Mouse (Mus musculus) embryonic facial prominence, embryonic 13.5 days (tissue): Measurements from ENCODE around the gene Cdc6. TPM values are rescaled to one million over a fixed set of nuclear protein-coding genes. Genes with fewer than 3 reads are reported as not detected.
A peak's percentile ranks its signal among the peaks of the same experiment; 100 is the strongest.
"Not testable (repeated sequence)": the region's sequence is repeated elsewhere in the genome, so short reads cannot be mapped to it uniquely, and the experiment has no call there.

Experiments used
- ATAC-seq: fragments of 200-750 bp; cut with Nextera tagmentation; 2 replicates; pipeline ENCODE4 v1.8.0; 2017; ENCODE audit warnings: low read depth; ENCODE audit not compliant: insufficient number of reproducible peaks, insufficient read depth, low FRiP score, low TSS enrichment
- H3K27ac ChIP-seq: fragments of 300-500 bp; sonication (generic); 2 replicates; pipeline ENCODE4 v1.5.1; 2015; ENCODE audit warnings: moderate library complexity, mild to moderate bottlenecking, inconsistent platforms
- H3K27me3 ChIP-seq: fragments of 300-500 bp; sonication (generic); 2 replicates; pipeline ENCODE4 v1.6.1; 2015; ENCODE audit warnings: mild to moderate bottlenecking, inconsistent platforms
- H3K36me3 ChIP-seq: fragments of 300-500 bp; sonication (generic); 2 replicates; pipeline ENCODE4 v1.6.1; 2015; ENCODE audit warnings: mild to moderate bottlenecking, inconsistent platforms
- H3K4me1 ChIP-seq: fragments of 300-500 bp; sonication (generic); 2 replicates; pipeline ENCODE4 v1.6.1; 2015; ENCODE audit warnings: inconsistent platforms
- H3K4me2 ChIP-seq: fragments of 300-500 bp; sonication (generic); 2 replicates; pipeline ENCODE4 v1.6.1; 2015; ENCODE audit warnings: moderate library complexity, mild to moderate bottlenecking, inconsistent platforms
- H3K4me3 ChIP-seq: fragments of 300-500 bp; sonication (generic); 2 replicates; pipeline ENCODE4 v1.5.1; 2015; ENCODE audit warnings: mild to moderate bottlenecking, inconsistent platforms
- H3K9ac ChIP-seq: fragments of 300-500 bp; sonication (generic); 2 replicates; pipeline ENCODE4 v1.6.1; 2015; ENCODE audit warnings: mild to moderate bottlenecking, inconsistent platforms
- H3K9me3 ChIP-seq: fragments of 300-500 bp; sonication (generic); 2 replicates; pipeline ENCODE4 v1.6.1; 2016; ENCODE audit warnings: inconsistent platforms
- WGBS: fragments of 180-500 bp; shearing (Covaris S2); methylation state at CpG from one replicate; pipeline ENCODE4 v1.1.7; 2015; ENCODE audit warnings: mixed read lengths; 5-methylcytosine and 5-hydroxymethylcytosine counted together
- polyA plus RNA-seq: library from polyadenylated mRNA; unstranded; fragments of >200 nt; fragmentation: Nextera tagmentation; extraction: Ambion mirVana; gene quantifications from 2 replicates; pipeline ENCODE4 v1.2.1, GENCODE M21; 2015

Cdc6 gene
- polyA plus RNA-seq, 1 experiment from 2014 or later, result 31.5 TPM

DNA sequence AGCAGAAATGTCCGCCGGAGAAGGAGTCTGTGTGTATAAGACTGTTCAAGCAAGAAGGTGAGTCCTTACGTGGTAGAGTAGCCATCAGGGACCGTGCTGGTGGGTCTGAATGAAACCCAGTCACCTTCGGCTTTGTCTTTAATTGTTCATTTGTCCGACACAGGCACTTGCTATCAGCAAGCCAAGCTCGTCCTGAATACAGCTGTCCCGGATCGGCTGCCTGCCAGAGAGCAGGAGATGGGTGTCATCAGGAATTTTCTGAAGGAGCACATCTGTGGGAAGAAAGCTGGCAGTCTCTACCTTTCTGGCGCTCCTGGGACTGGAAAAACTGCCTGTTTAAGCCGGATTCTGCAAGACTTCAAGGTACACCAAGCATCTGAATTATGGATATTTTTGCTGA is 2.8 kb downstream of the Cdc6 start:
- H3K36me3 ChIP-seq, result peaks cover 52% of the 10 kb centered on the region
- no peak for ATAC-seq
- 94% methylated on average over 11 of the region's 11 CpGs for WGBS

GRCm38 (mm10) chr11:98911498-98911897 is 3.9 kb downstream of the Cdc6 start:
- H3K36me3 ChIP-seq, result peaks cover 59% of the 10 kb centered on the region
- ATAC-seq, result no peak

More for the DNA sequence above, 2.8 kb downstream of the Cdc6 start:
- Histone ChIP-seq H3K27ac (no peak overlapping the region), H3K9ac (no peak overlapping the region), H3K9me3 (no peaks in the 10 kb centered on the region), H3K4me1 (peaks cover 22% of the 10 kb centered on the region), H3K27me3 (no peaks in the 10 kb centered on the region), H3K4me3 (no peak overlapping the region), H3K4me2 (no peak overlapping the region)

DNA sequence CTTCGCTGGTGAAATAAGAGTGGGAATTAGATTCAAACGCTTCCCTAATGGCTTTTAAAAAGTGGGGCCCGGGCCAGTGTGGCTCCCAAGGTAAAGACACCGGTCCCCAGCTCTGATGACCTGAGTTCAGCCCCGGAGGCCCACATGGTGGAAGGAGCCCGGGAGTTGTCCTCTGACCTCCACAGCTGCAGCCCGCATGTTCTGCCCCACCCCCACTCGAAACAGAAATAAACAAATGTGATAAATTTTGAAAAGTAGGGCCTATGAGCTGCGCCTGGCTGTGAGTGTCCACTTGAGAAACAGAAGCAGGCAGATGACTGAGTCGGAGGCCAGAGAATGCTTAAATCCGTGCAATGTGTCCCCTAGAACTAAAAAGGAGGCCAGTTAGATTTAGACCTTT is 6.6 kb downstream of the Cdc6 start:
- Histone ChIP-seq H3K4me1 (peaks cover 23% of the 10 kb centered on the region), H3K4me3 (no peak overlapping the region), H3K27me3 (no peaks in the 10 kb centered on the region), H3K4me2 (no peak overlapping the region), H3K27ac (no peak overlapping the region), H3K9ac (no peak overlapping the region), H3K9me3 (no peaks in the 10 kb centered on the region), H3K36me3 (peaks cover 80% of the 10 kb centered on the region)
- 67% methylated on average over 11 of the region's 11 CpGs for WGBS
- no peak for ATAC-seq

More at GRCm38 (mm10) chr11:98911498-98911897, 3.9 kb downstream of the Cdc6 start:
- no peak overlapping the region for H3K27ac ChIP-seq
- 85% methylated on average over 5 of the region's 5 CpGs for WGBS
- H3K4me3 ChIP-seq, result no peak overlapping the region
- no peaks in the 10 kb centered on the region for H3K9me3 ChIP-seq
- H3K4me2 ChIP-seq, result no peak overlapping the region
- 0 out of 2 replicates have a peak overlapping the region, but pooled peaks have one; percentile 11 for H3K9ac ChIP-seq
- no peaks in the 10 kb centered on the region for H3K27me3 ChIP-seq
- H3K4me1 ChIP-seq, result peaks cover 22% of the 10 kb centered on the region

GRCm38 (mm10) chr11:98916376-98916775 is 8.8 kb downstream of the Cdc6 start:
- WGBS, result 93% methylated on average over 3 of the region's 3 CpGs
- not testable (repeated sequence) for ATAC-seq, H3K27ac ChIP-seq, H3K9ac ChIP-seq, H3K4me2 ChIP-seq, H3K27me3 ChIP-seq, H3K4me3 ChIP-seq, H3K9me3 ChIP-seq
- H3K4me1 ChIP-seq, result peaks cover 16% of the 10 kb centered on the region
- peaks cover 86% of the 10 kb centered on the region for H3K36me3 ChIP-seq

DNA sequence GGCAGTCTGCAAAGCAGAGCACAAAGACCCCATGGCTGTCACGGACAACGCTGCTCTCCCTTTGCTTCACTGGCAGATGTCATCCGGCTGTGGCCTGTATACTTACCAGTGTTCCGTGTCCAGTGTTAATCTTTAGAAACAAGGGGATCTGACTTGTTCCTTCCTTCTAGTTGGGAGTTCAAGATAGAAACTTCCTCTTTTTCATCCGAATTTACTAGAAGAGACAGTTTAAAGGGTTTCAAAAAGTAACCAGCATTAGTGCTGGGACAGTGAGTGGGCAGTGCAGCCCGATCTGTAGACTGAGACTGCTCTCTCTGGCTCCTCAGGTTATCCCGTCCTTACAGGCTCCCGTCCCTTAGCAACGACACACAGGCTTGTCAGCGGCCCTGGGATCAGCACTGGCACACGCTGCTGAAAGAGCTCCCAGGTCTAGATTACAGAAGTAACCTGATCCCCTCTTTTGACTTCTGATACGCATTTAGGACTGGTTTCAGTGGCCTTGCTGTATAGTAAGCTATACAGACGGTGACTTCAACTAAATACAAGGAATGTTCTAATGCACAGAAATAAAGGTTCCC is 9.9 kb downstream of the Cdc6 start:
- H3K4me3 ChIP-seq, result no peak overlapping the region
- H3K36me3 ChIP-seq, result peaks cover 76% of the 10 kb centered on the region
- no peaks in the 10 kb centered on the region for H3K9me3 ChIP-seq
- no peak overlapping the region for H3K9ac ChIP-seq
- no peaks in the 10 kb centered on the region for H3K27me3 ChIP-seq
- H3K4me1 ChIP-seq, result peaks cover 25% of the 10 kb centered on the region
- no peak overlapping the region; the same call in 1 of the 2 replicates for H3K27ac ChIP-seq
- no peak overlapping the region for H3K4me2 ChIP-seq
- no peak for ATAC-seq
- 53% methylated on average over 13 of the region's 13 CpGs for WGBS

- Histone ChIP-seq H3K4me3 (no peak overlapping the region), H3K4me2 (no peak overlapping the region), H3K27me3 (no peaks in the 10 kb centered on the region), H3K36me3 (peaks cover 70% of the 10 kb centered on the region), H3K9ac (0 out of 2 replicates have a peak overlapping the region, but pooled peaks have one; percentile 44), H3K27ac (no peak overlapping the region), H3K4me1 (peaks cover 32% of the 10 kb centered on the region), H3K9me3 (no peaks in the 10 kb centered on the region)
- ATAC-seq, result no peak
- WGBS, result 57% methylated on average over 9 of the region's 9 CpGs
Observed at GRCm38 (mm10) chr11:98918231-98918630, 10.6 kb downstream of the Cdc6 start.

GRCm38 (mm10) chr11:98919009-98919408 is 11.4 kb downstream of the Cdc6 start:
- 94% methylated on average over 11 of the region's 11 CpGs for WGBS
- Histone ChIP-seq H3K9ac (no peak overlapping the region), H3K27ac (no peak overlapping the region), H3K4me1 (peaks cover 40% of the 10 kb centered on the region), H3K4me2 (no peak overlapping the region), H3K9me3 (no peaks in the 10 kb centered on the region), H3K27me3 (no peaks in the 10 kb centered on the region), H3K4me3 (no peak overlapping the region), H3K36me3 (peaks cover 63% of the 10 kb centered on the region)
- no peak for ATAC-seq

GRCm38 (mm10) chr11:98921813-98922212 is 14.2 kb downstream of the Cdc6 start:
- H3K9me3 ChIP-seq, H3K27me3 ChIP-seq, ATAC-seq, H3K4me3 ChIP-seq, H3K9ac ChIP-seq: not testable (repeated sequence)
- Histone ChIP-seq H3K4me2 (peak overlapping the region; percentile 47; the same call in 1 of the 2 replicates), H3K36me3 (peaks cover 39% of the 10 kb centered on the region), H3K27ac (peak overlapping the region; percentile 93; the same call in 1 of the 2 replicates), H3K4me1 (peaks cover 68% of the 10 kb centered on the region)
- 40% methylated on average over 15 of the region's 15 CpGs for WGBS

DNA sequence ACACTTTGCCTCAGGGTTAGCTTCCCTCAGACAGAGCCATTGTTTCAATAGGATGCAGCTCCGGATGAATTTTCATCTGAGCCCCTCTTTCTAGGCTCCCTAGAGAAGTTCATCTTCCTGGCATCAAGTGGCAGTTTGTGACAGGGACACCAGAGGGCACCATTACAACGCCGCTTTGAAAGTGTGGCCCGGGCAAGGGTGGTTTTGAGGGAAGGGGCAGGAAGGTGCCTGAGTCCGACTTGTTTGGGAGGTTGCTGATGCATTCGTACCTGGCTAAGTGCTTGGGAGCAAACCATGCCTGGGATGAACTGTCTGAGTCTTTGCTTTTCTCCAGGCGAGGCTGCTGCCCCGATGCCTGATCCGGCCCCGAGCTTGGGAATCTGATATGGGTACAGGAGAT is 14.7 kb downstream of the Cdc6 start:
- peaks cover 34% of the 10 kb centered on the region for H3K36me3 ChIP-seq
- WGBS, result 7% methylated on average over 10 of the region's 10 CpGs
- peak overlapping the region; percentile 4; the same call in 1 of the 2 replicates for H3K4me3 ChIP-seq
- H3K27ac ChIP-seq, result peak overlapping the region; percentile 93
- H3K9ac ChIP-seq, result 0 out of 2 replicates have a peak overlapping the region, but pooled peaks have one; percentile 8
- not testable (repeated sequence) for ATAC-seq, H3K9me3 ChIP-seq, H3K27me3 ChIP-seq
- H3K4me1 ChIP-seq, result peaks cover 69% of the 10 kb centered on the region
- peak overlapping the region; percentile 47 for H3K4me2 ChIP-seq

DNA sequence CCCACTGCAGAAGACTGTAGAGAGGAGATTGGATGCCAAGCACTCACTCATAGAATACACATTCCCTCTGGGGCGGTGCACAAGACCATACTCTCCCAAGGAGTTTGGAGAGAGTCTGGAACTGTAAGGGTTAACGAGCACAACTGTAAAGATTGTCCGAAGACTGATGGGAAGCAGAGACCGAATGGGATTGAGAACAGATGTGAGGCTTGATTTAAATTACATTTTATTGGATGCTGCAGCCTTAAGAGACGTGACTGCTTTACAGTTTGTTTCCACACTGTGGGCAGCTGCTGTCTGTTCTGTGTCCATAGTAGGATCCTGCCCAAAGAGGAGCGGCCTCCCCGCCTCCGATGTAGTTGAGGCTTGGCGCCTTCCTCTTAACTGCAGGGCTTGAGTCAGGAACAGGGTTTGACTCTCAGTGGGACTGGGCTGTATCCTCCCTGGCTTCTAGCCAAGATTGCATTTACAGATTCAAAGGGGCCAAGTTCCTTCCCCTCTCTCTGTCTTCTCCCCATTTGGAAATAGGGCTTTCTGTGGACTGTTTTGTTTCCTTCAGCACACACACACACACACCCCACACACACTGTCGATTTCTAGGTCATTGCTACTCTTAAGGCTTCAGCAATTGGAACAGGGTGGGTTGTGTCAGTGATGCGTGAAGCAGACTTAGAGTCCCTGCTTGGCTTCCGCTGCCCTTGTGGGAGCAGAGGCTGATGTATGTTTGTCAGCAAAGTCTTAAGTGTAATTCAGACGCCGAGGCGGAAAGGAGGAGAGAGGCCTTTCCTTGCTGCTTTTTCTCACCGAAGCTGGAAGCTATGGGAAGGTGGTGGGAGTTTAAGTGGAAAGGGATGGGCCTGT is 15.5 kb downstream of the Cdc6 start:
- peak; percentile 44 for ATAC-seq
- Histone ChIP-seq H3K36me3 (peaks cover 28% of the 10 kb centered on the region), H3K4me2 (peak overlapping the region; percentile 47), H3K4me1 (peaks cover 69% of the 10 kb centered on the region), H3K4me3 (peak overlapping the region; percentile 4; the same call in 1 of the 2 replicates), H3K9ac (0 out of 2 replicates have a peak overlapping the region, but pooled peaks have one; percentile 8), H3K27ac (peak overlapping the region; percentile 93)
- H3K9me3 ChIP-seq, H3K27me3 ChIP-seq: not testable (repeated sequence)
- 22% methylated on average over 16 of the region's 16 CpGs for WGBS

DNA sequence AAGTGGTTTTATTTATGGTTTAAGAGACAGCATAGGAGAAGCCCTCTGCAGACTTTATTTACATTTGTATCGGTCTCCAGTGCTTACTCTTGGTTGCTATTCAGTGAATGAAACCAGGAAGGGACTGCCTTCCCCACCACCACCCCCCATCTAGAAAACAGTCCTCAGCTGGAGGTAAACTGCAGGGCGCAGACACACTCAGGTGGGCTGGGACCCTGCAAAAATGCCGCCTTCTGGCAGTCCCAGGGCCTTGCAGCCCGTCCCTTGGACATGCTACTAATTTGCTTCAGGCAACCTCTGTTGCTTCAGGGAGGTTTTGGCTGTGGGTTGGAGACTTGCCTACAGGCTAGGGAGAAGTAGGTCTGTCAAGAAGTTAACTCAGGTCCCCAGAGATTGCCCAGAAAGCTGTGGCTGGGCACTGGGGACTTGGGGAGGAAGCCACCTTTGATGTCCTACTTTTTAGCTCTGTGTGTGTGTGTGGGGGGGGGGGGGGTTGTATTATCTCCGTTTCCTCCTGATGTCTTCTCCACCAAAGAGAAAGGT is 17.1 kb downstream of the Cdc6 start:
- Histone ChIP-seq H3K27me3 (no peaks in the 10 kb centered on the region), H3K9me3 (no peaks in the 10 kb centered on the region), H3K4me2 (peak overlapping the region; percentile 52), H3K9ac (0 out of 2 replicates have a peak overlapping the region, but pooled peaks have one; percentile 21), H3K4me3 (no peak overlapping the region; the same call in 1 of the 2 replicates), H3K27ac (peak overlapping the region; percentile 93), H3K4me1 (peaks cover 81% of the 10 kb centered on the region), H3K36me3 (peaks cover 14% of the 10 kb centered on the region)
- 19% methylated on average over 5 of the region's 5 CpGs for WGBS
- ATAC-seq, result no peak
